Mouse (Mus musculus): ENCODE measurements at regions not wholly inside any gene's neighbourhood (a gene's known extent, or its start where the extent isn't known, plus 50 kb on each side); places are given as distances from the start of the nearest gene placed in this dataset.

- H3K27me3 ChIP-seq (replicated peaks): no peaks in the 10 kb centered on the region
- TF ChIP-seq SIN3A (IDR thresholded peaks at IDR 0.05; ENCODE audit: low read length) (no peak), JUND (conservative IDR thresholded peaks at IDR 0.05; ENCODE audit: low read depth, low read length) (no peak), IRF4 (IDR thresholded peaks at IDR 0.05; ENCODE audit: low read depth, low read length) (no peak), MEF2A (IDR thresholded peaks at IDR 0.05; ENCODE audit: borderline replicate concordance, low read depth, low read length) (no peak), RCOR1 (conservative IDR thresholded peaks at IDR 0.05; ENCODE audit: low read depth, low read length) (no peak), NRF1 (IDR thresholded peaks at IDR 0.05; ENCODE audit: low read depth, low read length) (no peak), POLR2A (IDR thresholded peaks at IDR 0.05; ENCODE audit: low read depth, low read length) (no peak), CTCF (conservative IDR thresholded peaks at IDR 0.05 in 1 of 2, IDR thresholded peaks at IDR 0.05 in 1 of 2; ENCODE audit: low read depth in 2 of 2, low read length in 2 of 2) (no peak), EP300 (IDR thresholded peaks at IDR 0.05; ENCODE audit: low read length) (no peak), KAT2A (IDR thresholded peaks at IDR 0.05; ENCODE audit: insufficient replicate concordance, low read length) (no peak), UBTF (IDR thresholded peaks at IDR 0.05; ENCODE audit: low read depth, low read length) (no peak), ZNF384 (IDR thresholded peaks at IDR 0.05; ENCODE audit: low read depth, low read length) (no peak), USF2 (conservative IDR thresholded peaks at IDR 0.05; ENCODE audit: low read depth, low read length) (no peak), TBP (conservative IDR thresholded peaks at IDR 0.05; ENCODE audit: low read depth, low read length) (no peak), MAFK (IDR thresholded peaks at IDR 0.05; ENCODE audit: insufficient replicate concordance, low read length) (no peak), RAD21 (IDR thresholded peaks at IDR 0.05; ENCODE audit: low read depth, low read length) (no peak)
- H3K36me3 ChIP-seq (replicated peaks in 1 of 2; ENCODE audit: control insufficient read depth in 1 of 2, insufficient read depth in 1 of 2, low read length in 1 of 2): no peaks in the 10 kb centered on the region
- no peak overlapping the region for H3K9ac ChIP-seq (ENCODE audit: insufficient read depth, low read depth)
- in situ Hi-C loops (cut with MboI; ENCODE audit: low pct_ligation_motif_present, low pct_unique_long_range_greater_than_20kb, low sequenced_read_pairs) (no loop called here), dilution Hi-C loops (cut with MboI; ENCODE audit: extremely low pct_ligation_motif_present, extremely low pct_unique_long_range_greater_than_20kb, low sequenced_read_pairs) (no loop called here)
- H3K27ac ChIP-seq (ENCODE audit: insufficient read depth, low read depth): no peak overlapping the region
- H3K9me3 ChIP-seq (replicated peaks; ENCODE audit: low read length): no peaks in the 10 kb centered on the region
- no peak for DNase-seq (ENCODE audit: extremely low read depth)
- H3K79me2 ChIP-seq (replicated peaks; ENCODE audit: control insufficient read depth, extremely low read depth, insufficient read depth, poor library complexity, severe bottlenecking): no peaks in the 10 kb centered on the region
- peaks cover 0 to 8% of the 10 kb centered on the region in 2 experiments; a peak in 1 of 4 replicates for H3K4me1 ChIP-seq (ENCODE audit: control insufficient read depth in 1 of 2, insufficient read depth in 2 of 2)
- H3K4me2 ChIP-seq (ENCODE audit: insufficient read depth, low read depth, poor library complexity, severe bottlenecking): no peak overlapping the region
- H3K4me3 ChIP-seq (replicated peaks in 1 of 3; ENCODE audit: low read depth in 2 of 3, low read length in 2 of 3, poor library complexity in 1 of 3): no peak overlapping the region
These were observed 486.6 kb downstream of the Slc4a3 start for GRCm38 (mm10) chr1:76032626-76033025.

DNA sequence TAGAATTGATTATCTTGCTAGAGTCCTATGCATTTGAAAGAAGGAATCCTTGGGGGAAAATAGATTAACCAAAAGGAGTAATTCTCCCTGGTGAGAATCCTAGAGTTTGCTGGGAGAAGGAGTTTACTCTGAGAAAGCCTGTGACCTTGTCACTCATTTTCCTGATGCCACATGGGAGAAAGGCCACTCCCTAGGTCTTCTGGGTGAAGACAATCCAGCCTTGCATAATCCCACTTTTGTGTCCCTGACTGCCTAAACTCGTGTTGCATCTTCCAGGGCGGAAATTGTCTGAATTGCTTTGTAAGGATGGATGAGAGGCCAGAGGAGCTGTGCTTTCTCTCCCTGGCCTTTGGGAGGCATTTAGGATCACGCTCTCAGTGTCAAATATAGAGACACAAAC lies 490.2 kb downstream of the Slc4a3 start:
- TF ChIP-seq MEF2A (IDR thresholded peaks at IDR 0.05; ENCODE audit: borderline replicate concordance, low read depth, low read length): no peak
- TF ChIP-seq ZC3H11A (IDR thresholded peaks at IDR 0.05; ENCODE audit: low read depth, low read length): no peak
- TF ChIP-seq ZKSCAN1 (IDR thresholded peaks at IDR 0.05; ENCODE audit: borderline replicate concordance, low read depth, low read length): no peak
- TF ChIP-seq USF1 (IDR thresholded peaks at IDR 0.05; ENCODE audit: low read depth, low read length): no peak
- no peak for TF ChIP-seq POLR2A (IDR thresholded peaks at IDR 0.05; ENCODE audit: low read depth, low read length)
- TF ChIP-seq MXI1 (IDR thresholded peaks at IDR 0.05; ENCODE audit: low read depth, low read length): no peak
- H3K27ac ChIP-seq (ENCODE audit: insufficient read depth, low read depth): no peak overlapping the region
- H3K79me2 ChIP-seq (replicated peaks; ENCODE audit: control insufficient read depth, extremely low read depth, insufficient read depth, poor library complexity, severe bottlenecking): no peaks in the 10 kb centered on the region
- H3K9ac ChIP-seq (ENCODE audit: insufficient read depth, low read depth): no peak overlapping the region
- H3K4me3 ChIP-seq (replicated peaks in 1 of 3; ENCODE audit: low read depth in 2 of 3, low read length in 2 of 3, poor library complexity in 1 of 3): no peak overlapping the region
- DNase-seq (ENCODE audit: extremely low read depth): no peak
- no peaks in the 10 kb centered on the region for H3K4me1 ChIP-seq (ENCODE audit: control insufficient read depth in 1 of 2, insufficient read depth in 2 of 2)
- no peaks in the 10 kb centered on the region for H3K36me3 ChIP-seq (replicated peaks in 1 of 2; ENCODE audit: control insufficient read depth in 1 of 2, insufficient read depth in 1 of 2, low read length in 1 of 2)
- dilution Hi-C loops (cut with MboI; ENCODE audit: extremely low pct_ligation_motif_present, extremely low pct_unique_long_range_greater_than_20kb, low sequenced_read_pairs) (no loop called here), in situ Hi-C loops (cut with MboI; ENCODE audit: low pct_ligation_motif_present, low pct_unique_long_range_greater_than_20kb, low sequenced_read_pairs) (no loop called here)
- no peak overlapping the region for H3K4me2 ChIP-seq (ENCODE audit: insufficient read depth, low read depth, poor library complexity, severe bottlenecking)
- H3K9me3 ChIP-seq (replicated peaks; ENCODE audit: low read length): no peaks in the 10 kb centered on the region
- no peaks in the 10 kb centered on the region for H3K27me3 ChIP-seq (replicated peaks)

Measured in CH12.LX (cell line).